Mouse (Mus musculus) neural tube, embryonic 14.5 days (tissue): ENCODE data around the gene Csnk2a2. TPM values are rescaled to one million over a fixed set of nuclear protein-coding genes. Genes with fewer than 3 reads are reported as not detected.

Experiments used
- ATAC-seq: fragments of 200-750 bp; cut with Nextera tagmentation; 2 replicates; pipeline ENCODE4 v1.8.0; 2017; ENCODE audit warnings: low read depth, mild to moderate bottlenecking, moderate TSS enrichment, moderate library complexity
- H3K27ac ChIP-seq: fragments of 300-500 bp; sonication (generic); 2 replicates; pipeline ENCODE4 v1.5.1; 2014; ENCODE audit warnings: low read depth, mild to moderate bottlenecking, control low read depth, low read length, moderate library complexity, mixed read lengths
- H3K27me3 ChIP-seq: fragments of 300-500 bp; sonication (generic); 2 replicates; pipeline ENCODE4 v1.6.1; 2014; ENCODE audit warnings: low read length; ENCODE audit not compliant: control insufficient read depth, insufficient read depth
- H3K36me3 ChIP-seq: fragments of 300-500 bp; sonication (generic); 2 replicates; pipeline ENCODE4 v1.6.1; 2014; ENCODE audit warnings: low read length, mixed read lengths; ENCODE audit not compliant: control insufficient read depth, insufficient read depth
- H3K4me1 ChIP-seq: fragments of 300-500 bp; sonication (generic); 2 replicates; pipeline ENCODE4 v1.6.1; 2014; ENCODE audit warnings: low read length; ENCODE audit not compliant: control insufficient read depth, insufficient read depth
- H3K4me2 ChIP-seq: fragments of 300-500 bp; sonication (generic); 2 replicates; pipeline ENCODE4 v1.6.1; 2014; ENCODE audit warnings: mild to moderate bottlenecking, low read depth, low read length, control low read depth
- H3K4me3 ChIP-seq: fragments of 300-500 bp; sonication (generic); 2 replicates; pipeline ENCODE4 v1.5.1; 2014; ENCODE audit warnings: low read depth, low read length, control low read depth, mixed read lengths
- H3K9ac ChIP-seq: fragments of 300-500 bp; sonication (generic); replicated peaks from 2 replicates; pipeline ENCODE4 v1.6.1; 2014; ENCODE audit warnings: low read depth, mild to moderate bottlenecking, control low read depth, low read length, mixed read lengths
- H3K9me3 ChIP-seq: fragments of 300-500 bp; sonication (generic); 2 replicates; pipeline ENCODE4 v1.6.1; 2016; ENCODE audit warnings: low read length; ENCODE audit not compliant: control insufficient read depth
- WGBS: fragments of 180-500 bp; shearing (Covaris S2); extraction: QIAGEN DNeasy Blood & Tissue Kit; methylation state at CpG from one replicate; pipeline ENCODE4 v1.1.7; 2014; 5-methylcytosine and 5-hydroxymethylcytosine counted together
- polyA plus RNA-seq: library from polyadenylated mRNA; unstranded; fragments of >200 nt; fragmentation: Nextera tagmentation; extraction: Ambion mirVana; gene quantifications from 2 replicates; pipeline ENCODE4 v1.2.1, GENCODE M21; 2014

The Csnk2a2 gene
- polyA plus RNA-seq, 1 experiment from 2014 or later: 16.1 TPM

GRCm38 (mm10) chr8:95411309-95411972 is 78.4 kb downstream of the Csnk2a2 start:
- no peaks in the 10 kb centered on the region for H3K4me1 ChIP-seq
- no peak overlapping the region for H3K4me3 ChIP-seq
- no peaks in the 10 kb centered on the region for H3K27me3 ChIP-seq
- no peaks in the 10 kb centered on the region for H3K36me3 ChIP-seq
- H3K9ac ChIP-seq: no peak overlapping the region
- no peak overlapping the region for H3K4me2 ChIP-seq
- WGBS: 49% methylated on average over 10 of the region's 10 CpGs
- H3K9me3 ChIP-seq: no peaks in the 10 kb centered on the region
- H3K27ac ChIP-seq: no peak overlapping the region
- no peak for ATAC-seq

GRCm38 (mm10) chr8:95409518-95409917 is 80.3 kb downstream of the Csnk2a2 start:
- no peaks in the 10 kb centered on the region for H3K4me1 ChIP-seq
- no peak for ATAC-seq
- WGBS: 83% methylated on average over 5 of the region's 5 CpGs

GRCm38 (mm10) chr8:95401091-95401490 is 88.7 kb downstream of the Csnk2a2 start:
- Histone ChIP-seq H3K9ac (no peak overlapping the region), H3K4me2 (no peak overlapping the region), H3K4me1 (peaks cover 3% of the 10 kb centered on the region; the same call in 1 of the 2 replicates), H3K9me3 (no peaks in the 10 kb centered on the region), H3K36me3 (no peaks in the 10 kb centered on the region), H3K4me3 (no peak overlapping the region), H3K27me3 (no peaks in the 10 kb centered on the region), H3K27ac (no peak overlapping the region)
- WGBS: 82% methylated on average over 7 of the region's 7 CpGs
- ATAC-seq: no peak

More at GRCm38 (mm10) chr8:95409518-95409917, 80.3 kb downstream of the Csnk2a2 start:
- Histone ChIP-seq H3K27ac (no peak overlapping the region), H3K4me3 (no peak overlapping the region), H3K27me3 (no peaks in the 10 kb centered on the region), H3K9me3 (no peaks in the 10 kb centered on the region), H3K9ac (no peak overlapping the region), H3K4me2 (no peak overlapping the region), H3K36me3 (no peaks in the 10 kb centered on the region)

GRCm38 (mm10) chr8:95399131-95399530 is 90.7 kb downstream of the Csnk2a2 start:
- no peak overlapping the region for H3K4me2 ChIP-seq
- no peak overlapping the region for H3K27ac ChIP-seq
- no peaks in the 10 kb centered on the region for H3K27me3 ChIP-seq
- H3K36me3 ChIP-seq: no peaks in the 10 kb centered on the region
- no peaks in the 10 kb centered on the region for H3K9me3 ChIP-seq
- ATAC-seq: no peak
- H3K9ac ChIP-seq: no peak overlapping the region
- no peak overlapping the region for H3K4me3 ChIP-seq
- H3K4me1 ChIP-seq: peaks cover 3% of the 10 kb centered on the region; the same call in 1 of the 2 replicates
- 85% methylated on average over 9 of the region's 9 CpGs for WGBS

- Histone ChIP-seq H3K4me1 (peaks cover 3% of the 10 kb centered on the region; the same call in 1 of the 2 replicates), H3K4me3 (no peak overlapping the region), H3K27me3 (no peaks in the 10 kb centered on the region), H3K4me2 (no peak overlapping the region), H3K27ac (no peak overlapping the region), H3K36me3 (no peaks in the 10 kb centered on the region), H3K9me3 (no peaks in the 10 kb centered on the region), H3K9ac (no peak overlapping the region)
- ATAC-seq: peak; percentile 41; the same call in 1 of the 2 replicates
- 42% methylated on average over 5 of the region's 5 CpGs for WGBS
These were observed 92.6 kb downstream of the Csnk2a2 start for GRCm38 (mm10) chr8:95397201-95397600.

GRCm38 (mm10) chr8:95396752-95397151 is 93.1 kb downstream of the Csnk2a2 start:
- Histone ChIP-seq H3K9ac (no peak overlapping the region), H3K27ac (no peak overlapping the region), H3K4me2 (no peak overlapping the region), H3K27me3 (no peaks in the 10 kb centered on the region), H3K4me3 (no peak overlapping the region), H3K9me3 (no peaks in the 10 kb centered on the region), H3K36me3 (no peaks in the 10 kb centered on the region), H3K4me1 (peaks cover 3% of the 10 kb centered on the region; the same call in 1 of the 2 replicates)
- ATAC-seq: no peak; the same call in 1 of the 2 replicates
- 77% methylated on average over 11 of the region's 11 CpGs for WGBS

Other genes with a start within 250 kb of the Csnk2a2 start
- 0.13 and 0.82 TPM in 2 replicates for gene Cngb1, start 183.5 kb downstream of the Csnk2a2 start, polyA plus RNA-seq
- 1.4 and 1.6 TPM in 2 replicates for gene Tepp, start 179.5 kb downstream of the Csnk2a2 start, polyA plus RNA-seq
- 12.8 and 15.6 TPM in 2 replicates for gene Zfp319, start 158.1 kb downstream of the Csnk2a2 start, polyA plus RNA-seq
- 28.4 and 29.9 TPM in 2 replicates for gene Usb1, start 157.8 kb downstream of the Csnk2a2 start, polyA plus RNA-seq
- gene Mmp15, start 137.8 kb downstream of the Csnk2a2 start, polyA plus RNA-seq: 19.6 and 26.2 TPM in 2 replicates
- 133 and 135 TPM in 2 replicates for gene Cfap20, start 55.2 kb downstream of the Csnk2a2 start, polyA plus RNA-seq
- 0.97 and 2.0 TPM in 2 replicates for gene Ccdc113, start 44.0 kb upstream of the Csnk2a2 start, polyA plus RNA-seq
- gene Prss54, start 86.3 kb upstream of the Csnk2a2 start, polyA plus RNA-seq: not detected in 2 replicates
- 6.6 and 7.2 TPM in 2 replicates for gene Gins3, start 143.4 kb upstream of the Csnk2a2 start, polyA plus RNA-seq
- 431 and 486 TPM in 2 replicates for gene Ndrg4, start 186.9 kb upstream of the Csnk2a2 start, polyA plus RNA-seq
- gene Setd6, start 225.8 kb upstream of the Csnk2a2 start, polyA plus RNA-seq: 30.7 and 31.9 TPM in 2 replicates